Mouse (Mus musculus): ENCODE results near the gene Notch1.

- TF ChIP-seq POLR2A (IDR thresholded peaks at IDR 0.05; ENCODE audit: low read depth, low read length) (no peak), CTCF (IDR thresholded peaks at IDR 0.05; ENCODE audit: borderline replicate concordance, insufficient read depth, low read length) (no peak)
These were observed 105.5 kb downstream of the Notch1 start for GRCm38 (mm10) chr2:26410931-26411411.
